Mouse (Mus musculus): ENCODE measurements around the gene Gm4737. TPM values are rescaled to one million over a fixed set of nuclear protein-coding genes. Genes with fewer than 3 reads are reported as not detected.

The Gm4737 gene
- total and polyA plus RNA-seq, 3 experiments = 50.4 to 101 (median 53.7) TPM

DNA sequence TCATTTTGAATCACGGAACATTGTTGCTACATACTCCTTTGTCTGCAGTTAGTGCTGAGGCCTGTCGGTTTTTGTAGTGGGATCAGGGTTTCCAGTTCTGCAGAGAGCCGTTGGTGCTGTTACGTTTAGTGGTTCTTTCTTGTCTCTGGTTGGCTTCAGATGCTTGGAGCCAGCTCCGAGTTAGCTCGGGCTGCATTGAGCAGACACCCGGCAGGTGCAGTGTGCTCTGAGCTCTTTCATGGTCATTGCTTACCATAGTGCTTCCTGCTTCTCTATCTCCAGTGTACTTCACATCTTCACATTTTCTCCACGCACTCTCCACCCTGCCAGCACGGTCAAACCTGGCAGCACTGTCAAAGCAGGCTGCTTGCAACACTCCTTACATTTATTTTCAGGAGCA is 50.4 kb downstream of the Gm4737 start:
- Histone ChIP-seq H3K27me3 (ENCODE audit: insufficient read depth, low read length) (no peaks in the 10 kb centered on the region), H3K4me1 (ENCODE audit: insufficient read depth, low read depth, low read length) (no peaks in the 10 kb centered on the region), H3K9me3 (replicated peaks) (peaks cover 11% of the 10 kb centered on the region), H3K36me3 (replicated peaks) (no peaks in the 10 kb centered on the region), H3K4me3 (ENCODE audit: low read depth, low read length) (no peak overlapping the region)
- DNase-seq (ENCODE audit: low spot score) = no peak
- TF ChIP-seq GATA1 (IDR thresholded peaks at IDR 0.05; ENCODE audit: borderline replicate concordance, low read length) (no peak), GATA2 (IDR thresholded peaks at IDR 0.05; ENCODE audit: borderline replicate concordance, low read depth, low read length) (no peak), CTCF (IDR thresholded peaks at IDR 0.05; ENCODE audit: low read depth, low read length) (no peak), POLR2AphosphoS5 (IDR thresholded peaks at IDR 0.05; ENCODE audit: insufficient replicate concordance, low read depth, low read length) (no peak), TAL1 (conservative IDR thresholded peaks at IDR 0.05; ENCODE audit: low read depth, low read length) (no peak)
- no peak for ATAC-seq (ENCODE audit: extremely low read depth, insufficient number of reproducible peaks, low FRiP score, poor library complexity, severe bottlenecking)

Other genes with a start within 250 kb of the Gm4737 start
- not detected in 2 replicates for gene Phldb2, start 201.5 kb downstream of the Gm4737 start, total RNA-seq (2014; fragmentation: Nextera tagmentation)
- gene Phldb2, start 201.5 kb downstream of the Gm4737 start, total RNA-seq (2017) = 0.23 and 0.55 TPM in 2 replicates
- not detected in 2 replicates for gene Phldb2, start 201.5 kb downstream of the Gm4737 start, polyA plus RNA-seq (2012)
- not detected in 2 replicates for gene Plcxd2, start 144.9 kb downstream of the Gm4737 start, total RNA-seq (2014; fragmentation: Nextera tagmentation)
- gene Plcxd2, start 144.9 kb downstream of the Gm4737 start, total RNA-seq (2017) = 0.06 and 0.11 TPM in 2 replicates
- not detected in 2 replicates for gene Plcxd2, start 144.9 kb downstream of the Gm4737 start, polyA plus RNA-seq (2012)
- gene Cd96, start 34.8 kb downstream of the Gm4737 start, total RNA-seq (2014; fragmentation: Nextera tagmentation) = not detected in 2 replicates
- not detected in 2 replicates for gene Cd96, start 34.8 kb downstream of the Gm4737 start, total RNA-seq (2017)
- not detected in 2 replicates for gene Cd96, start 34.8 kb downstream of the Gm4737 start, polyA plus RNA-seq (2012)

All from G1E (cell line).